Mouse (Mus musculus) retina, embryonic 14.5 days (tissue): Measurements from ENCODE around the gene Bcat2.

Experiments
- DNase-seq: peaks from one replicate; pipeline ENCODE4 v3.0.0-alpha.2; 2015; ENCODE audit warnings: low spot score

Bcat2 gene

GRCm38 (mm10) chr7:45587631-45588592 lies 18.0 kb downstream of the Bcat2 start:
- DNase-seq: no peak

GRCm38 (mm10) chr7:45589173-45589572 lies 19.2 kb downstream of the Bcat2 start:
- peak; percentile 92 for DNase-seq

DNA sequence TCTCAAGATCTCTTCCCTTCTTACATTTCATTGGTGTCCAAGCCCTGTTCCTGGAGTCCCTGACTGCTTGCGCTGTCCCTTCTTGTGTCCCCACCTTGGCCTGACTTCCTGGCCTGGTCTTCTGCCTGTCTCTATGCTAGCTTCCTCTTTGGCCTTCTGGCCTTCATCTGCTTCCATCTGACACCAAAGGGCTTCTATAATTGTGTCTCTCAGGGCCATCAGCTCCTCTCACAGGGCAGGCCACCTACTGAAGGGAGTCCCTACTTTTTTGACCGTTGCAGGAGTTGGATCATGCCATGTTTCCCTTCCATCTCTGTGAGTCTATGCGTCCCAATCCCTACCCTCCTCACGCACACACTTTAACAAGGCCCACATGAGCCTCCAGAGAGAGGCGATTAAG lies 19.9 kb downstream of the Bcat2 start:
- DNase-seq: no peak

GRCm38 (mm10) chr7:45590874-45591273 lies 20.9 kb downstream of the Bcat2 start:
- DNase-seq: peak; percentile 27

DNA sequence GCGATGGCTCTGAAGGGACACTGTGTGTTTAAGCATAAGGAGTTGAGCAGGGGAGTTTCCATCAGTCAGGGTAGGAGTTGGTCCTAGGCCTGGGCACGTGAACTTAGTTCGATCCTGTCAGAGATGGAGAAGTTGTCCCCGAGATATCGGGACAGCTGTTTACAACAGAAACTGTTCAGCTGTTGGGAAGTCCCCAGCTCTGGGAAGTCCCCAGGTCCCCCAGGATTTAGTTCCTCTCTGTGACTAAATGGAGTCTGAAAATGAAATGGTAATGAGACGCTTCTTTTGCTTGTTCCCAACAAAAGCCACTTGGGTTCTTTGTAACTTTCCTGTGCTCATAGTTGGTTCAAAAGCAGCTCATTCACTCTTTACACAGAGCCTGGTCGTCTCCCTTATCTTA lies 21.9 kb downstream of the Bcat2 start:
- DNase-seq: no peak

DNA sequence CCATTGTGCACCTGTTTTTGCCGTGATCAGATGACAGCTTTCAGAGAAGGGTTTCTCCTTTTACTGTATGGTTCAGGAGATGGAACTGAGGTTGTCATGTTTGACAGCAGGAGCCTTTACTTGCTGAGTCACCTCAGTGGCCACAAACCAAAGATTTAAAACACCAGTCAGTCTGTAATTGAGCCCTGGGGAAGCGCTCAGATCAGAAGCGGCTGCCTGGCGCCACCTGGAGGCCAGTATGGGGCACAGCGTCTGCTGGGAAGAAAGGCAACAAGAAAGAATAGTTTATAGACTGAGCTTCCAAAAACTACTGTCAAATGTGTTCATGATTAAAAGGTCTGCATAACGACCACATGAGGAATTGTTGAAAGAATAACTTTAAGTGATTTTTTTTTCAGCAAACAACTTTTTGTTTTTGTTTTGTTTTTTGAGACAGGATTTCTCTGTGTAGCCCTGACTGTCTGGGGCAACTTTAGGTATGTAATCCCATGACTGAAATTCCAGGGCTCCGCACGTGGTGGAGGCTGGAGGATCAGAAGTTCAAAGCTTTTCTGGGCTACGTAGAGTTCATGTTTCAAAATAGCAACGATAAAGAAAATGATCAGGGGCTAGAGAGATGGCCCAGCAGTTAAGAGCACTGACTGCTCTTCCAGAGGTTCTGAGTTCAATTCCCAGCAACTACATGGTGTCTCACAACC lies 23.3 kb downstream of the Bcat2 start:
- peak; percentile 82 for DNase-seq

- DNase-seq: no peak
These were observed 25.2 kb downstream of the Bcat2 start for GRCm38 (mm10) chr7:45595176-45595575.

- no peak for DNase-seq
These were observed 26.2 kb downstream of the Bcat2 start for GRCm38 (mm10) chr7:45596107-45596506.

GRCm38 (mm10) chr7:45597013-45597412 lies 27.1 kb downstream of the Bcat2 start:
- DNase-seq: no peak

GRCm38 (mm10) chr7:45597527-45597926 lies 27.6 kb downstream of the Bcat2 start:
- DNase-seq: no peak

GRCm38 (mm10) chr7:45598960-45599879 lies 29.3 kb downstream of the Bcat2 start:
- no peak for DNase-seq

- DNase-seq: no peak
These were observed 35.8 kb downstream of the Bcat2 start for GRCm38 (mm10) chr7:45605704-45606289.

DNA sequence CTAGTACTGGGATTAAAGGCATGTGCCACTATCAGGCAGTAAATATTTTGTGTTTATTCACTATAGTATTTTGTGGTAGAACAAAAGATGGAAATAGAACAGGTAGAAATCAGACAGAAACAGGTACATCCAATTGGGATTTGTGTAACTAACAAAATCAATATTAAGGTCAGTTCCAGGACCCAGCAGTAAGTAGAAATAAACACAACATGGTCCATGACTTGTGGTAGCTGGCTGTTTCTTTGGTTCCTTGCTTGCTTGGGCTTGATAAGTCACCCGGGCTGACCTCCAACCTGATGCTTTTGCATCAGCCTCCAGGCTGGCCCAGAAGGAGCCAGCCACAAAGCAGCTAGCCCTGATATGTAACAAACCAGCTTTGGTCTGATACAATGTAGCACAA lies 39.6 kb downstream of the Bcat2 start:
- no peak for DNase-seq

GRCm38 (mm10) chr7:45616277-45616676 lies 46.3 kb downstream of the Bcat2 start:
- no peak for DNase-seq

GRCm38 (mm10) chr7:45617042-45617695 lies 47.2 kb downstream of the Bcat2 start, which contains the start of gene Fut1:
Gene Fut1 (plus strand): TSS chr7:45617289.
- no peak for DNase-seq

GRCm38 (mm10) chr7:45618316-45618715 lies 48.4 kb downstream of the Bcat2 start:
- no peak for DNase-seq

DNA sequence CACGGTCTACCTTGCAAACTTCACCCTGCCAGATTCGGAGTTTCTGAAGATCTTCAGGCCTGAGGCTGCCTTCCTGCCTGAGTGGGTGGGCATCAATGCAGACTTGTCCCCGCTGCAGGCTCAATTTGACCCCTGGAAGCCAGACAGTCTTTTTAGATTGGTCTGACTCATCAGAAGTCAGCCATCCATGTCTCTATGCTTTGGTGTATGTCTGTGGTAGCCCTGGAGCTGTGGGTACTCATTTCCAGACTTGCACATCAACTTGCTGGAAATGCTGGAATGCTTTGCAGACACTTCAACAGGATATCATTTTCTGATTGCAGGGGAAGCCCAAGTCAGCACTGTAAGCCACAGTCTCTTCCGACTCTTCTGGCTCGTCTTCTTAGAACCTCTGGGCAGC lies 49.6 kb downstream of the Bcat2 start:
- DNase-seq: no peak

- DNase-seq: no peak
These were observed 51.5 kb downstream of the Bcat2 start, which contains the start of gene Izumo1 for GRCm38 (mm10) chr7:45621443-45621842. Gene Izumo1 (plus strand): TSS chr7:45621811.

- DNase-seq: no peak
These were observed 53.6 kb downstream of the Bcat2 start for GRCm38 (mm10) chr7:45623507-45623906.

DNA sequence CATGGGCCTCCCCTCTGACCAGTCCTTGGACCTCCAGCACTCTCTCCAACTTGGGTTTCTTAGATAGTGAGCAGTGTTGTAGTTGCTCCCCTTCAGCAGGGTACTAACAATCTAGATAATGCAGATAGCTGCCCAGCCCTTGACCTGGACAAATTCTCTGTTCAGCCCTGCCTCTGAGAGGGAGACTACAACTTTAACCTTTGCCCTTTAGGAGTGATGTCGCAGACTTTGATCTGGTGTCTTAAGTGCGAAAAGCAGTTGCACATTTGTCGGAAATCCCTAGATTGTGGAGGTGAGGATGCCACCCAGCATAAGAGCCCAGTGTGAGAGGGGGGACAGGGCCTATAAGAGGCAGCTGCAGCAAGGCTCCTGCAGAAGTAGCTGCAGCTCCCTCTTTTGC lies 54.8 kb downstream of the Bcat2 start:
- no peak for DNase-seq

- DNase-seq: no peak
These were observed 55.5 kb downstream of the Bcat2 start for GRCm38 (mm10) chr7:45625481-45625880.
